Mouse (Mus musculus): ENCODE results near the gene A530016L24Rik. TPM values are rescaled to one million over a fixed set of nuclear protein-coding genes. Genes with fewer than 3 reads are reported as not detected.
A peak's percentile ranks its signal among the peaks of the same experiment; 100 is the strongest.

Gene A530016L24Rik
- total RNA-seq (2014; rRNA removed) (0.10 TPM in 1 of 2 replicates, not detected in the other), polyA plus RNA-seq (2015; fragmentation: Nextera tagmentation; extraction: Ambion mirVana) (not detected in 2 replicates)

GRCm38 (mm10) chr12:112489134-112489533 lies at the start of gene A530016L24Rik:
A530016L24Rik (plus strand) TSS chr12:112489448.
- H3K4me2 ChIP-seq (ENCODE audit: low read depth) = no peak within 1 kb of the TSS
- no peak for DNase-seq
- no peaks in the 10 kb centered on the region for H3K27me3 ChIP-seq (ENCODE audit: insufficient read depth, low read length)
- H3K36me3 ChIP-seq (ENCODE audit: insufficient read depth) = no peaks in the 10 kb centered on the region
- no peak within 1 kb of the TSS for H3K27ac ChIP-seq (ENCODE audit: low read depth, low read length)
- no peaks in the 10 kb centered on the region for H3K9me3 ChIP-seq (ENCODE audit: low read length)
- H3K9ac ChIP-seq = no peak within 1 kb of the TSS
- TF ChIP-seq CTCF (IDR thresholded peaks at IDR 0.05; ENCODE audit: low read depth) = no peak
- no peak for ATAC-seq
- whole genome bisulfite sequencing = 93% methylated on average over 8 of the region's 8 CpGs
- no peak within 1 kb of the TSS for H3K4me3 ChIP-seq (ENCODE audit: low read depth, low read length)
- H3K4me1 ChIP-seq (ENCODE audit: insufficient read depth) = no peaks in the 10 kb centered on the region

- peak; percentile 39 for DNase-seq
- no peaks in the 10 kb centered on the region for H3K27me3 ChIP-seq (ENCODE audit: insufficient read depth, low read length)
- H3K4me2 ChIP-seq (ENCODE audit: low read depth) = no peak overlapping the region
- peaks cover 10% of the 10 kb centered on the region for H3K4me1 ChIP-seq (ENCODE audit: insufficient read depth)
- H3K9ac ChIP-seq = no peak overlapping the region
- WGBS = 32% methylated on average over 1 of the region's 1 CpGs
- no peak overlapping the region for H3K4me3 ChIP-seq (ENCODE audit: low read depth, low read length)
- no peak for ATAC-seq
- H3K27ac ChIP-seq (ENCODE audit: low read depth, low read length) = no peak overlapping the region
- 0 out of 2 replicates have a peak, but pooled peaks cover 4% of the 10 kb centered on the region for H3K9me3 ChIP-seq (ENCODE audit: low read length)
- H3K36me3 ChIP-seq (ENCODE audit: insufficient read depth) = no peaks in the 10 kb centered on the region
- TF ChIP-seq CTCF (IDR thresholded peaks at IDR 0.05; ENCODE audit: low read depth) = no peak
Measured at GRCm38 (mm10) chr12:112439993-112440392, 49.3 kb upstream of the A530016L24Rik start.

GRCm38 (mm10) chr12:112449144-112449827 lies 40.0 kb upstream of the A530016L24Rik start:
- ATAC-seq (peak; percentile 52), DNase-seq (peak; percentile 71)
- Histone ChIP-seq H3K9ac (no peak overlapping the region), H3K27ac (ENCODE audit: low read depth, low read length) (peak overlapping the region; percentile 64), H3K27me3 (ENCODE audit: insufficient read depth, low read length) (no peaks in the 10 kb centered on the region), H3K4me2 (ENCODE audit: low read depth) (no peak overlapping the region), H3K4me3 (ENCODE audit: low read depth, low read length) (no peak overlapping the region), H3K9me3 (ENCODE audit: low read length) (no peaks in the 10 kb centered on the region), H3K36me3 (ENCODE audit: insufficient read depth) (no peaks in the 10 kb centered on the region), H3K4me1 (ENCODE audit: insufficient read depth) (peaks cover 12% of the 10 kb centered on the region)
- 17% methylated on average over 18 of the region's 18 CpGs for WGBS
- TF ChIP-seq CTCF (IDR thresholded peaks at IDR 0.05; ENCODE audit: low read depth) = no peak

- no peaks in the 10 kb centered on the region for H3K36me3 ChIP-seq (ENCODE audit: insufficient read depth)
- no peak overlapping the region for H3K4me3 ChIP-seq (ENCODE audit: low read depth, low read length)
- WGBS = 28% methylated on average over 8 of the region's 8 CpGs
- H3K4me1 ChIP-seq (ENCODE audit: insufficient read depth) = peaks cover 12% of the 10 kb centered on the region
- ATAC-seq (peak; percentile 14; the same call in 1 of the 2 replicates), DNase-seq (no peak)
- peak overlapping the region; percentile 64 for H3K27ac ChIP-seq (ENCODE audit: low read depth, low read length)
- no peak overlapping the region for H3K4me2 ChIP-seq (ENCODE audit: low read depth)
- no peak overlapping the region for H3K9ac ChIP-seq
- no peak for TF ChIP-seq CTCF (IDR thresholded peaks at IDR 0.05; ENCODE audit: low read depth)
- no peaks in the 10 kb centered on the region for H3K27me3 ChIP-seq (ENCODE audit: insufficient read depth, low read length)
- no peaks in the 10 kb centered on the region for H3K9me3 ChIP-seq (ENCODE audit: low read length)
Measured at GRCm38 (mm10) chr12:112449828-112450180, 39.4 kb upstream of the A530016L24Rik start.

DNA sequence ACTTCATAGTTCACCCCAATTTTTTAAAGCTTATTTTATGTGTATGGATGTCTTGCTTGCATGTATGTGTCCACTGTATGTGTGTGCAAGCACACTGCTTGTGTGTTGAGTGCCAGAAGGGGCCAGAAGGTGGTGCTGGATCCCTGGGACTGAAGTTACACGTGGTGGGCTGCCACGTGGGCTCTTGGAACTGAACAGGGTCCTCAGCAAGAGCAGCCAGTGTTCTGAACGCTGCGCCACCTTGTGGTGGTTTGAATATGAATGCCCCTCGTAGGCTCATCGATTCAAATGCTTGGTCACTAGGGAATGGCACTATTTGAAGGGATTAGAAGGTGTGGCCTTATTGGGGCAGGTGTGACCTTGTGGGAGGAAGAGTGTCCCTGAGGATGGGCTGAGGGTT lies 38.4 kb upstream of the A530016L24Rik start:
- no peak overlapping the region for H3K4me3 ChIP-seq (ENCODE audit: low read depth, low read length)
- H3K4me1 ChIP-seq (ENCODE audit: insufficient read depth) = peaks cover 12% of the 10 kb centered on the region
- no peak overlapping the region for H3K9ac ChIP-seq
- no peaks in the 10 kb centered on the region for H3K36me3 ChIP-seq (ENCODE audit: insufficient read depth)
- H3K27ac ChIP-seq (ENCODE audit: low read depth, low read length) = no peak overlapping the region
- WGBS = 26% methylated on average over 6 of the region's 6 CpGs
- TF ChIP-seq CTCF (IDR thresholded peaks at IDR 0.05; ENCODE audit: low read depth) = peak; percentile 80
- no peaks in the 10 kb centered on the region for H3K9me3 ChIP-seq (ENCODE audit: low read length)
- DNase-seq = peak; percentile 78
- no peaks in the 10 kb centered on the region for H3K27me3 ChIP-seq (ENCODE audit: insufficient read depth, low read length)
- no peak overlapping the region for H3K4me2 ChIP-seq (ENCODE audit: low read depth)
- ATAC-seq = peak; percentile 73

GRCm38 (mm10) chr12:112451381-112451780 lies 37.9 kb upstream of the A530016L24Rik start:
- 83% methylated on average over 1 of the region's 1 CpGs for WGBS
- ATAC-seq = no peak
- no peaks in the 10 kb centered on the region for H3K9me3 ChIP-seq (ENCODE audit: low read length)
- no peaks in the 10 kb centered on the region for H3K27me3 ChIP-seq (ENCODE audit: insufficient read depth, low read length)
- H3K4me2 ChIP-seq (ENCODE audit: low read depth) = no peak overlapping the region
- no peak overlapping the region for H3K27ac ChIP-seq (ENCODE audit: low read depth, low read length)
- DNase-seq = no peak
- no peak overlapping the region for H3K9ac ChIP-seq
- H3K4me1 ChIP-seq (ENCODE audit: insufficient read depth) = peaks cover 12% of the 10 kb centered on the region
- H3K36me3 ChIP-seq (ENCODE audit: insufficient read depth) = no peaks in the 10 kb centered on the region
- H3K4me3 ChIP-seq (ENCODE audit: low read depth, low read length) = no peak overlapping the region
- no peak for TF ChIP-seq CTCF (IDR thresholded peaks at IDR 0.05; ENCODE audit: low read depth)

DNA sequence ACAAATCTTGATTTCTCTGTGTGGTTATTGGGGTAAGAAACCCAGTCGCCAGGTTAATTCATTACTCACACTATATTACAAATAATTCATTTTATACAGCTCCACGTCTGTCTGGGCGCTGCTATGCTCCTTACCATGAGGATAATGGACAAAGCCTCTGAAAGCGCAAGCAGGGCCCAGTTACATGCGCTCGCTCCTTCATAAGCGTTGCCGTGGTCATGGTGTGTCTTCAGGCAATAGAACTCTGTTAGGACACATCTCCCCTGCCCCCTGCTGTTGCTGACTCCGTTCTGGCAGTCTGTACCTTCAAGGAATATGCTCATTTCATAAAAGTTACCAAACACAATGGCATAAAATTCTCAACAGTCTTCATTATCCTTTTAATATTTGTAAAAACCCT lies 37.4 kb upstream of the A530016L24Rik start:
- Histone ChIP-seq H3K9ac (no peak overlapping the region), H3K4me1 (ENCODE audit: insufficient read depth) (peaks cover 12% of the 10 kb centered on the region), H3K36me3 (ENCODE audit: insufficient read depth) (no peaks in the 10 kb centered on the region), H3K27me3 (ENCODE audit: insufficient read depth, low read length) (no peaks in the 10 kb centered on the region), H3K4me2 (ENCODE audit: low read depth) (no peak overlapping the region), H3K27ac (ENCODE audit: low read depth, low read length) (no peak overlapping the region), H3K4me3 (ENCODE audit: low read depth, low read length) (no peak overlapping the region), H3K9me3 (ENCODE audit: low read length) (no peaks in the 10 kb centered on the region)
- DNase-seq = no peak
- ATAC-seq = no peak
- peak; percentile 10; the same call in 1 of the 2 replicates for TF ChIP-seq CTCF (IDR thresholded peaks at IDR 0.05; ENCODE audit: low read depth)
- WGBS = 79% methylated on average over 9 of the region's 9 CpGs
